Mouse (Mus musculus) forelimb bud, embryonic 11.5 days (tissue): ENCODE measurements at regions not wholly inside any gene's neighbourhood (a gene's known extent, or its start where the extent isn't known, plus 50 kb on each side); places are given as distances from the start of the nearest gene placed in this dataset.

Experiments used
- DNase-seq: peaks from one replicate; pipeline ENCODE4 v3.0.0-alpha.2; 2012; ENCODE audit warnings: low read depth, low spot score

DNA sequence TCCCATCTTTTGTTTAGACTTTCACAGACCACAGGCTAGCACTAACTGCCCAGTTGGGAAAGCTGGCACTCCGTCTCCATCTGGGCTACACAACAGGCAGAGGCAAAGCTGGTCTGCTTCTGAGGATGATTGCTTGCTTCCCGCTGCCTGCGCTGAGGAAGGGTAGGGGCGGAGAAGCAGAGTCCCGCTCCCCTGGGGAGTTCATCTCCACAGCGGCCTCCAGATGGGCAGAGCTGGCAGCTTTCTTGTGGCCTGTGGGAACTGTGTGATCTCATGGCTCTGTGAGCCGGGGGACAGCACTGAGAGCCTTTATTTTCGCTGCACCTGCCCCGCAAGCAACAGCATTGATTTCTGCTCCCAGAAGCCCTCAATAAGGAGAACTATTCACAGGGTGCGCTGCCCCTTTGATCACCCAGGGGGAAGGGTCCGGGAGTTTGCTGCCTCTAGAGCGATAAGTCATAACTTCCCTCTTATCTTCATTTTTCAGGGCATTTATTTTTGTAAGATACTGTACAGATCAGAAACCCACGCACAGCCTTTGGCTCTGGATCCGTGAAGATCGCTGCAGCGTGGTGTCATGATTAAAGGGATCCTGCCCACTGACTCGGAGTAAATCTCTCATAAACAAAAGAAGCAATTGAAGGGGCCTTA lies 155.7 kb downstream of the Gm9376 start:
- DNase-seq = no peak

DNA sequence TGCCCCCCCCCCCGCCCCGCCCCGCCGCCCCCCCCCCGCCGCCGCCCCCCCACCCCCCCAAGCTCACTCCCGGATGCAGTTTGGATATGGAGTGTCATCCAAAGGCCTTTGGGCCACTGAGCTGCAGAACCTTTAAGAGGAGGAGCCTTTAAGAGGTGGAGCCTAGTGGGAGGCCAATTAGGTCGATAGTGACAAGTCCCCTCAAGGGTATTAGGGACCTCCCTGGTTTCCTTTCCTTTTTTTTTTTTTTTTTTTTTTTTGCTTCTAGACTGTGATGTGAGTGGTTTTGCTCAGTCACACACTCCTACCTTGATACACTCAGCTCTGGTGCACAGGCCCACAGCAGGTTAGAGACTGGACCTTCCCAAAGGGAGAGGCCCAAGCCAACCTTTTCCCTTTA lies 156.5 kb downstream of the Gm9376 start:
- no peak for DNase-seq

DNA sequence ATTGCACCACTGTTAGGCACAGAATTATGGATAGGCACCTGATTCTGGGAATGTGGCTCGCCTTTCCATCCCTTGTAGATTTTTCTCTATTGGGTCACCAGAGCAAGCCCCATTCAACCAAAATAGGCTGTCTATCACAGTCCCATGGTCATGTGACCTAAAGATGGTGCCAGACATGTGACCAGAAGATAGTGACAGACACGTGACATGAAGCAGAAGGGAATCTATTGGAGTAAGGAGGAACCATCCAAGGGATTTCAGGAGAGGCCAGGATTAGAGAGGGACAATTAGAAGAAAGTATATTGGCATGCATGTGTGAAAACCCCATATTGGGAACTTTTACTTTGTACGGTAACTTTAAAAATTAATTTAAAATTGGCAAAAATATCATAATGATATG lies 159.8 kb downstream of the Gm9376 start:
- DNase-seq = no peak

DNA sequence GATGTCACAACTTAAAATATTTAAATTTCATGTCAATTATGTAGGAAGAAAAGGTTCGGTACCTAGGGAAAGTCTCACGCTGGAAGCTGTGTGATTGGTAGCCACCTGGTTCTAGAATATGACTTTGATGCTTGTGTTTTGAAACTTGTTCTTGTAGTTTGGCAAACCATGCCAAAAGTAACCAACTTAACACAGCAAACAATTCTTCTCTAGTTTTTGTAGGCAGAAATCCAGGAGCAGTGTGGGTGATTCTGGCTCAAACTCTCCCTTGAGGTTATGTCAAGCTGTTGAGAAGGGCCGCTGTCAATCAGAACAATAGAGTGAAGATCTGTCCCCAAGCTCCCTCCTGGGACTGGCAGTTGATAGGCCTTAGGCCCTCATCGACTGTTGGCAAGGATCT lies 163.5 kb downstream of the Gm9376 start:
- DNase-seq = no peak

- DNase-seq = no peak
These were observed 164.0 kb downstream of the Gm9376 start for GRCm38 (mm10) chr14:118430740-118431139.

- no peak for DNase-seq
These were observed 164.6 kb downstream of the Gm9376 start for GRCm38 (mm10) chr14:118431241-118431882.
